Mouse (Mus musculus) midbrain, embryonic 12.5 days (tissue): ENCODE results near the gene Usp33. TPM values are rescaled to one million over a fixed set of nuclear protein-coding genes. Genes with fewer than 3 reads are reported as not detected.

ENCODE experiments used
- ATAC-seq: fragments of 200-750 bp; cut with Nextera tagmentation; 2 replicates; pipeline ENCODE4 v1.8.0; 2017; ENCODE audit warnings: low read depth, moderate TSS enrichment, moderate library complexity; ENCODE audit not compliant: low FRiP score
- H3K27ac ChIP-seq: fragments of 300-500 bp; sonication (generic); replicated peaks from 2 replicates; pipeline ENCODE4 v1.5.1; 2016; ENCODE audit warnings: mild to moderate bottlenecking
- H3K27me3 ChIP-seq: fragments of 300-500 bp; sonication (generic); 2 replicates; pipeline ENCODE4 v1.6.1; 2016; ENCODE audit warnings: mild to moderate bottlenecking
- H3K36me3 ChIP-seq: fragments of 300-500 bp; sonication (generic); 2 replicates; pipeline ENCODE4 v1.6.1; 2016
- H3K4me1 ChIP-seq: fragments of 300-500 bp; sonication (generic); 2 replicates; pipeline ENCODE4 v1.6.1; 2016
- H3K4me2 ChIP-seq: fragments of 300-500 bp; sonication (generic); replicated peaks from 2 replicates; pipeline ENCODE4 v1.6.1; 2016; ENCODE audit warnings: mild to moderate bottlenecking, moderate library complexity
- H3K4me3 ChIP-seq: fragments of 300-500 bp; sonication (generic); 2 replicates; pipeline ENCODE4 v1.5.1; 2016; ENCODE audit warnings: mild to moderate bottlenecking
- H3K9ac ChIP-seq: fragments of 300-500 bp; sonication (generic); replicated peaks from 2 replicates; pipeline ENCODE4 v1.6.1; 2016; ENCODE audit warnings: mild to moderate bottlenecking, moderate library complexity
- H3K9me3 ChIP-seq: fragments of 300-500 bp; sonication (generic); 2 replicates; pipeline ENCODE4 v1.6.1; 2016; ENCODE audit warnings: mild to moderate bottlenecking
- WGBS: fragments of 180-500 bp; shearing (Covaris S2); methylation state at CpG from one replicate; pipeline ENCODE4 v1.1.7; 2016; 5-methylcytosine and 5-hydroxymethylcytosine counted together
- polyA plus RNA-seq: library from polyadenylated mRNA; unstranded; fragments of >200 nt; fragmentation: Nextera tagmentation; extraction: Ambion mirVana; gene quantifications from 2 replicates; pipeline ENCODE4 v1.2.1, GENCODE M21; 2016

Usp33 gene
- polyA plus RNA-seq, 1 experiment from 2014 or later, result 72.1 TPM

DNA sequence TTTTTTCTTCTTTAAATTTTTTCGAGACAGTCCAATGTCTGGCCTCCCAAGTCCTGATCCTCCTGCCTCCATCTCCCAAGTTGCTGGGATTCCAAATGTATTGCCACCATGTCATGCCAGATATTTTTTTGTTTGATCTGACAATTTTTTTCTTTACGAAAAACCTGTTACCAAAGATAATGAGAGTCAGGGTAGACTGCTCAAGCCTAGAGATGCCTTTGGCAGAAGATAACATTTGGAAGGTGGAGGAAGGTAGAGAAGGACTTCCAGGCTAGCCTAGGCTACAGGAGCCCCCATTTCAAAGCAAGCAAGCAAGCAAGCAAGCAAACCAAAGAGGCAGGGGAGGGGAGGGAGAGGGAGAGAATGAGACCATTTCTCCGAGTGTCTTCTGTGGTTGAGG lies 949 bp downstream of the Usp33 start:
- ATAC-seq, result no peak
- peak overlapping the region; percentile 75 for H3K4me3 ChIP-seq
- H3K9me3 ChIP-seq, result no peaks in the 10 kb centered on the region
- H3K4me1 ChIP-seq, result peaks cover 21% of the 10 kb centered on the region
- H3K4me2 ChIP-seq, result peak overlapping the region; percentile 56
- no peak overlapping the region for H3K27ac ChIP-seq
- no peaks in the 10 kb centered on the region for H3K36me3 ChIP-seq
- H3K27me3 ChIP-seq, result no peaks in the 10 kb centered on the region
- 50% methylated on average over 3 of the region's 3 CpGs for WGBS
- peak overlapping the region; percentile 84 for H3K9ac ChIP-seq

GRCm38 (mm10) chr3:152348011-152348830 lies 1.9 kb downstream of the Usp33 start:
- Histone ChIP-seq H3K36me3 (no peaks in the 10 kb centered on the region), H3K27me3 (no peaks in the 10 kb centered on the region), H3K4me1 (peaks cover 26% of the 10 kb centered on the region), H3K4me2 (no peak overlapping the region), H3K9ac (no peak overlapping the region), H3K27ac (no peak overlapping the region), H3K9me3 (no peaks in the 10 kb centered on the region), H3K4me3 (no peak overlapping the region)
- 83% methylated on average over 10 of the region's 10 CpGs for WGBS
- no peak for ATAC-seq

GRCm38 (mm10) chr3:152350431-152350830 lies 4.2 kb downstream of the Usp33 start:
- 89% methylated on average over 3 of the region's 3 CpGs for WGBS
- no peak overlapping the region for H3K4me2 ChIP-seq
- no peaks in the 10 kb centered on the region for H3K9me3 ChIP-seq
- H3K36me3 ChIP-seq, result no peaks in the 10 kb centered on the region
- no peak overlapping the region for H3K27ac ChIP-seq
- peaks cover 32% of the 10 kb centered on the region for H3K4me1 ChIP-seq
- H3K27me3 ChIP-seq, result no peaks in the 10 kb centered on the region
- ATAC-seq, result no peak
- no peak overlapping the region for H3K9ac ChIP-seq
- no peak overlapping the region for H3K4me3 ChIP-seq

GRCm38 (mm10) chr3:152350966-152351365 lies 4.7 kb downstream of the Usp33 start:
- Histone ChIP-seq H3K36me3 (no peaks in the 10 kb centered on the region), H3K4me2 (no peak overlapping the region), H3K4me3 (no peak overlapping the region), H3K27me3 (no peaks in the 10 kb centered on the region), H3K9me3 (no peaks in the 10 kb centered on the region), H3K9ac (no peak overlapping the region), H3K4me1 (peaks cover 32% of the 10 kb centered on the region), H3K27ac (no peak overlapping the region)
- ATAC-seq, result no peak
- whole genome bisulfite sequencing, result 90% methylated on average over 5 of the region's 5 CpGs

DNA sequence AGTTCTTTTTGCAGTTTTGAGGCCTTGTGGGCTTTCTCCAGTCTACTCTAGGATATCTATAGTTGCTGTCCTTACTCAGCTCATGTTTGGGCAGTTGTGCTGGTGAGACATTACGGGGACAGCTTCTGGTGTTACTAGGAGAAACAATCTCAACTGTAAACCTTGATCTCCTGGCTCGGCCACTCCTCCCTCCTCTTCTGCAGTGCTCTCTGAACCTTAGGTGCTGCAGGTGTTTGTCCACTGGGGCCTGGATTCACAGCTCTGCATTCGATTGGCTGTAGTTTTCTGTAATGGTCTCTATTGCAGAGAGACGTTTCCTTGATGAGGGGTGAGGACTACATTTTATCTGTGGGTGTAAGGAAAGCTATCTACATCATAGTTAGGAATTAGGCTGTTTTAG lies 6.0 kb downstream of the Usp33 start:
- Histone ChIP-seq H3K4me1 (peaks cover 30% of the 10 kb centered on the region), H3K9ac (no peak overlapping the region), H3K27ac (no peak overlapping the region), H3K27me3 (no peaks in the 10 kb centered on the region), H3K36me3 (no peaks in the 10 kb centered on the region), H3K4me2 (no peak overlapping the region), H3K9me3 (no peaks in the 10 kb centered on the region), H3K4me3 (no peak overlapping the region)
- no peak for ATAC-seq
- 94% methylated on average over 4 of the region's 4 CpGs for WGBS

- no peaks in the 10 kb centered on the region for H3K9me3 ChIP-seq
- WGBS, result 74% methylated on average over 10 of the region's 10 CpGs
- H3K4me1 ChIP-seq, result peaks cover 21% of the 10 kb centered on the region; the same call in 1 of the 2 replicates
- H3K4me2 ChIP-seq, result no peak overlapping the region
- no peak for ATAC-seq
- 0 out of 2 replicates have a peak overlapping the region, but pooled peaks have one; percentile 20 for H3K27ac ChIP-seq
- H3K36me3 ChIP-seq, result peaks cover 2% of the 10 kb centered on the region; the same call in 1 of the 2 replicates
- no peaks in the 10 kb centered on the region for H3K27me3 ChIP-seq
- H3K9ac ChIP-seq, result no peak overlapping the region
- H3K4me3 ChIP-seq, result no peak overlapping the region
Observed at GRCm38 (mm10) chr3:152353434-152354177, 7.3 kb downstream of the Usp33 start.

GRCm38 (mm10) chr3:152355361-152355760 lies 9.1 kb downstream of the Usp33 start:
- H3K9me3 ChIP-seq, result no peaks in the 10 kb centered on the region
- no peak overlapping the region for H3K9ac ChIP-seq
- H3K27ac ChIP-seq, result no peak overlapping the region
- H3K4me2 ChIP-seq, result no peak overlapping the region
- 91% methylated on average over 5 of the region's 5 CpGs for WGBS
- H3K4me3 ChIP-seq, result no peak overlapping the region
- H3K27me3 ChIP-seq, result no peaks in the 10 kb centered on the region
- H3K4me1 ChIP-seq, result peaks cover 16% of the 10 kb centered on the region; the same call in 1 of the 2 replicates
- peaks cover 11% of the 10 kb centered on the region for H3K36me3 ChIP-seq
- ATAC-seq, result no peak

GRCm38 (mm10) chr3:152356751-152357150 lies 10.5 kb downstream of the Usp33 start:
- Histone ChIP-seq H3K4me2 (no peak overlapping the region), H3K27ac (no peak overlapping the region), H3K9me3 (no peaks in the 10 kb centered on the region), H3K36me3 (peaks cover 21% of the 10 kb centered on the region), H3K9ac (no peak overlapping the region), H3K4me3 (no peak overlapping the region), H3K4me1 (peaks cover 11% of the 10 kb centered on the region; the same call in 1 of the 2 replicates), H3K27me3 (no peaks in the 10 kb centered on the region)
- WGBS, result 77% methylated on average over 9 of the region's 9 CpGs
- ATAC-seq, result no peak

- Histone ChIP-seq H3K36me3 (peaks cover 43% of the 10 kb centered on the region), H3K9me3 (no peaks in the 10 kb centered on the region), H3K27me3 (no peaks in the 10 kb centered on the region), H3K9ac (no peak overlapping the region), H3K27ac (no peak overlapping the region), H3K4me3 (no peak overlapping the region), H3K4me1 (no peaks in the 10 kb centered on the region), H3K4me2 (no peak overlapping the region)
- no peak for ATAC-seq
- WGBS, result 81% methylated on average over 7 of the region's 7 CpGs
Observed at GRCm38 (mm10) chr3:152359151-152359550, 12.9 kb downstream of the Usp33 start.

- H3K9ac ChIP-seq, result no peak overlapping the region
- no peaks in the 10 kb centered on the region for H3K4me1 ChIP-seq
- H3K27ac ChIP-seq, result no peak overlapping the region
- WGBS, result 95% methylated on average over 2 of the region's 2 CpGs
- no peaks in the 10 kb centered on the region for H3K27me3 ChIP-seq
- no peaks in the 10 kb centered on the region for H3K9me3 ChIP-seq
- H3K4me2 ChIP-seq, result no peak overlapping the region
- H3K4me3 ChIP-seq, result no peak overlapping the region
- ATAC-seq, result no peak
- peaks cover 83% of the 10 kb centered on the region for H3K36me3 ChIP-seq
Observed at GRCm38 (mm10) chr3:152364181-152364580, 17.9 kb downstream of the Usp33 start.

DNA sequence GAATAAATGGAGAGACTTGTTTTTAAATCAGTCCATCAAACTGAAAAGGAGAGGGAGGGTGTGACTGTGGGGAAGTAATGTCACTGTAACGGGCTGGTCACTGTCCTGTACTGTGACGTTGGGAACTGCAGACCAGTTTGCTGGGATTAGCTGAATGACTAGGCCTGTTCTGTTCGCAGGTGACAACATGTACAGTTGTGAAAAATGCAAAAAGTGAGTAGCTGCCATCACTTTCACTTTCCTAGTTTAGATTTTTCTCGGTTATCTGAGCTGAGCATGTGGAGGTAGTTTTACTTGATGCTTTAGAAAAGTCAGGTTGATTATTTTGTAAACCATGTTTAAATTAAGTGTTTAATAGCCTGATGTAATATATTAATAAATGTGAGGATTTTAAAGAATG lies 29.8 kb downstream of the Usp33 start:
- WGBS, result 92% methylated on average over 4 of the region's 4 CpGs
- no peaks in the 10 kb centered on the region for H3K9me3 ChIP-seq
- H3K4me3 ChIP-seq, result no peak overlapping the region
- H3K27me3 ChIP-seq, result no peaks in the 10 kb centered on the region
- no peak for ATAC-seq
- no peak overlapping the region for H3K4me2 ChIP-seq
- H3K36me3 ChIP-seq, result peaks cover 60% of the 10 kb centered on the region
- no peak overlapping the region for H3K27ac ChIP-seq
- no peak overlapping the region for H3K9ac ChIP-seq
- no peaks in the 10 kb centered on the region for H3K4me1 ChIP-seq

DNA sequence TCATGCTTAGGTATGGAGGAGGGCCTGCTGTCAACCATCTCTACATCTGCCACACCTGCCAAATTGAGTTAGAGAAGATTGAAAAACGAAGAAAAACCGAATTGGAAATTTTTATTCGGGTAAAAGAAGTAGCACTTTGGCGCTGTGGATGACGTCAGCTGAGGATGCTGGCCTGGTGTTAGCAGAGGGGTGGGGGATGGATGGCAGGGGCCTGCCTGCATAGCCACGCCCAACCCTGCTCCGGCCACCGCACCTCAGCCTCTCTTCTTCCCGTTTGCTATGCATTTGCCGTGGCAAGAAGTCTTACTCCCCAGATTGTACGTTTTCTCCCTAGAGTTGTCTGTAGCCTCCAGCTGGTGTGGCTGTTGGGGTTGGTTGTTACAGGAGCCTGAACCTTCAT lies 37.8 kb downstream of the Usp33 start:
- no peak for ATAC-seq
- no peak overlapping the region for H3K27ac ChIP-seq
- no peaks in the 10 kb centered on the region for H3K27me3 ChIP-seq
- H3K4me3 ChIP-seq, result no peak overlapping the region
- no peak overlapping the region for H3K9ac ChIP-seq
- H3K9me3 ChIP-seq, result no peaks in the 10 kb centered on the region
- H3K36me3 ChIP-seq, result peaks cover 68% of the 10 kb centered on the region
- no peak overlapping the region for H3K4me2 ChIP-seq
- H3K4me1 ChIP-seq, result no peaks in the 10 kb centered on the region
- WGBS, result 76% methylated on average over 11 of the region's 11 CpGs
